In the genomic region with DNA sequence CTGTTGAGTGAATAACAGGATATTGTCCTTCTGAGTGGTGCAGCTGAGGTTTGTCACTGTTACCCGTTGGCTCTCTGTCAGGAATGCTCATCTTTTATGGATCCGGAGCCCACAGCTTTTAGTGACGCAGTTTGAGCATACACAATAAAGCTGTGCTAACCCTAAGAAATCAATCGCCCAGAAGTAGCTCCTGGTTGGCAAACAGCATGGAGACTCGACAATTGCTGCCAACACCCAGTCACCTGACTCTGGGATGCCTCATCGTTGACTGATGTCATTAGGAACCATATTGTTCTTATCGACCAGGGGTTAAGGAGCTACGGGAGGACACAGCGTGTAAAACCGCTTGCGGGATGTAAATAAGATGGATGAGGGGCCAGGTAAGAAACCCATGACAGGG, we compare ENCODE assay signal across 9 mouse cellular contexts.
DNase-seq lines count a peak whose midpoint lies in the region; ATAC-seq lines count a peak whose summit lies in the region.
"Had no signal": no experiment of that assay in that cellular context is flagged by ENCODE, and none has a peak within 500 bp of the region (broad histone marks: within the 10 kb centered on the region; RNA-seq: fewer than 3 reads in every experiment).

No protein-coding gene starts in this region.

- DNase-seq in left cerebral cortex, postnatal 4 days: peak; percentile 22
- no peak for DNase-seq in left cerebral cortex, adult 8-10 months (ENCODE audit: low spot score in 2 of 2)
- peak; percentile 75 for DNase-seq in kidney, postnatal 10 days
- peak; percentile 65 for DNase-seq in retina, embryonic 14.5 days (ENCODE audit: low spot score)
- DNase-seq in gastrocnemius, postnatal 10 days: no peak
- no peak for DNase-seq in adrenal gland, adult 18-20 months (ENCODE audit: low spot score in 2 of 2)
- no peak for DNase-seq in right cerebral cortex, postnatal 14 days

- H3K27me3 ChIP-seq in forebrain, embryonic 12.5 days: no peaks in the 10 kb centered on the region
- H3K27me3 ChIP-seq: CH12.LX had no signal

- peaks cover 30% of the 10 kb centered on the region for H3K4me1 ChIP-seq in forebrain, embryonic 12.5 days

- no peak overlapping the region for H3K4me3 ChIP-seq in forebrain, embryonic 12.5 days (replicated peaks)

- H3K27ac ChIP-seq in forebrain, embryonic 12.5 days: no peak overlapping the region

- H3K9ac ChIP-seq in forebrain, embryonic 12.5 days: no peak overlapping the region

- H3K4me2 ChIP-seq in forebrain, embryonic 12.5 days: peak overlapping the region; percentile 27; the same call in 1 of the 2 replicates

- peak; percentile 40 for ATAC-seq in forebrain, embryonic 12.5 days (ENCODE audit: low FRiP score)

- 48% methylated on average over 11 of the region's 11 CpGs for WGBS in forebrain, embryonic 12.5 days

- H3K36me3 ChIP-seq in forebrain, embryonic 12.5 days (replicated peaks): no peaks in the 10 kb centered on the region

- no peaks in the 10 kb centered on the region for H3K9me3 ChIP-seq in forebrain, embryonic 12.5 days

- intact Hi-C loops in left cerebral cortex, postnatal 4 days (cut with DNase I): no loop called here

Comparison
In these comparisons a context has a peak if more than half of its experiments do, and no peak if none do; other contexts are left out.
1. DNase-seq: peak in left cerebral cortex, postnatal 4 days (single experiment), kidney, postnatal 10 days (single experiment) and retina, embryonic 14.5 days (single experiment); none in left cerebral cortex, adult 8-10 months (0 of 2), gastrocnemius, postnatal 10 days (single experiment), adrenal gland, adult 18-20 months (0 of 2) and right cerebral cortex, postnatal 14 days (single experiment).